ENCODE assay signal across 8 mouse cellular contexts in the genomic region with DNA sequence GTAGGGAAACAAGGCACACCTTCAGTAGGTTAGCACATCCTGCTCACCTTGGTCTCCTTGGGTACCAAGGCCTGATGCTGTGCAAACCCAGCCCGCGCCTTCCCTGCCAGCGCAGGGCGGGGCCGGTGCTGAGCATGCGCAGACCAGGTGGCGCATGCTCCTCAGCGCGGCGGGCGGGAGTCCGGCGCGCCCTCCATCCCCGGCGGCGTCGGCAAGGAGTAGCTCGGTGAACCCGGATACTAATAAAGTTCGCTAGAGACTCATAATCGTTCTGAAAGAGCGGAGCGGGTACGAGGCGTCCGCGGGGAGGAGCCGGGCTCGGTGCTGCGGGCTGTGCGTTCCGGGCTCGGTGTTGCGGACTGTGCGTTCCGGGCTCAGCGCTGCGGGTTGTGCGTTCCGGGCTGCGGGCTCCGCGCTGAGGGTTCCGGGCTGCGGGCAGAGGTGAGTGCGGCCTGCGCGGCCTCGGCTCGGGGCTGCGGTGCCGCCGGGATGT. TPM values are rescaled to one million over a fixed set of nuclear protein-coding genes. Genes with fewer than 3 reads are reported as not detected.
DNase-seq lines count a peak whose midpoint lies in the region; ATAC-seq and TF ChIP-seq lines count a peak whose summit lies in the region.

Rab23 (plus strand) TSS at position 155 of the 493 bp plus-strand sequence.

- H3K27ac ChIP-seq in MEL (ENCODE audit: control insufficient read depth, low read depth, low read length) = peak within 1 kb of the TSS; percentile 75
- peak within 1 kb of the TSS; percentile 96 for H3K27ac ChIP-seq in forebrain, embryonic 16.5 days (ENCODE audit: low read length)
- peak within 1 kb of the TSS; percentile 95 for H3K27ac ChIP-seq in neural tube, embryonic 15.5 days (replicated peaks)

- no peaks in the 10 kb centered on the region for H3K9me3 ChIP-seq in MEL (replicated peaks; ENCODE audit: insufficient read depth, low read length)
- no peaks in the 10 kb centered on the region for H3K9me3 ChIP-seq in forebrain, embryonic 16.5 days (ENCODE audit: control insufficient read depth, low read length)
- H3K9me3 ChIP-seq in neural tube, embryonic 15.5 days (replicated peaks) = no peaks in the 10 kb centered on the region

- TF ChIP-seq RAD21 in MEL (IDR thresholded peaks at IDR 0.05; ENCODE audit: low read depth, low read length) = no peak

- no peak for TF ChIP-seq EP300 in MEL (IDR thresholded peaks at IDR 0.05; ENCODE audit: low read depth in 1 of 2, low read length in 2 of 2)

- peaks cover 5 to 8% of the 10 kb centered on the region in 2 experiments; a peak in 3 of 4 replicates for H3K4me1 ChIP-seq in MEL (ENCODE audit: control insufficient read depth in 1 of 2, insufficient read depth in 2 of 2, low read length in 2 of 2)
- peaks cover 19% of the 10 kb centered on the region for H3K4me1 ChIP-seq in forebrain, embryonic 16.5 days (replicated peaks; ENCODE audit: control insufficient read depth, insufficient read depth, low read length)
- H3K4me1 ChIP-seq in neural tube, embryonic 15.5 days = peaks cover 16% of the 10 kb centered on the region

- peak within 1 kb of the TSS; percentile 60 to 81 for H3K4me3 ChIP-seq in MEL (ENCODE audit: control insufficient read depth in 1 of 2, insufficient read depth in 1 of 2, low read depth in 2 of 2, low read length in 2 of 2)
- H3K4me3 ChIP-seq in forebrain, embryonic 16.5 days (replicated peaks; ENCODE audit: low read length) = peak within 1 kb of the TSS; percentile 84
- H3K4me3 ChIP-seq in neural tube, embryonic 15.5 days (replicated peaks) = peak within 1 kb of the TSS; percentile 91

- peaks cover 9% of the 10 kb centered on the region for H3K79me2 ChIP-seq in MEL (ENCODE audit: control insufficient read depth, insufficient read depth, low read length, poor library complexity)

- peak; percentile 82 to 92 for TF ChIP-seq POLR2A in MEL (IDR thresholded peaks at IDR 0.05; ENCODE audit: control insufficient read depth in 1 of 2, insufficient read depth in 1 of 2, low read depth in 1 of 2, low read length in 2 of 2, poor library complexity in 1 of 2)

- WGBS in forebrain, embryonic 16.5 days = under 1% methylated on average over 51 of the region's 54 CpGs
- WGBS in neural tube, embryonic 15.5 days = under 1% methylated on average over 54 of the region's 54 CpGs

- TF ChIP-seq CTCF in MEL (IDR thresholded peaks at IDR 0.05 in 2 of 3, conservative IDR thresholded peaks at IDR 0.05 in 1 of 3; ENCODE audit: control insufficient read depth in 1 of 3, insufficient read depth in 1 of 3, low read depth in 2 of 3, low read length in 3 of 3, poor library complexity in 1 of 3, severe bottlenecking in 1 of 3) = no peak

- peak within 1 kb of the TSS; percentile 89 for H3K9ac ChIP-seq in MEL (ENCODE audit: control insufficient read depth, low read depth, low read length, poor library complexity, severe bottlenecking)
- H3K9ac ChIP-seq in forebrain, embryonic 16.5 days (replicated peaks; ENCODE audit: low read depth, low read length) = peak within 1 kb of the TSS; percentile 92
- H3K9ac ChIP-seq in neural tube, embryonic 15.5 days (replicated peaks) = peak within 1 kb of the TSS; percentile 96

- peak; percentile 97 for ATAC-seq in forebrain, embryonic 16.5 days
- ATAC-seq in neural tube, embryonic 15.5 days (ENCODE audit: low FRiP score) = peak; percentile 97

- peak; percentile 88 for DNase-seq in MEL (ENCODE audit: low read depth, low spot score)
- DNase-seq in cerebellum, adult 18-20 months = peak; percentile 84 to 93
- DNase-seq in heart, postnatal 36 days = peak; percentile 82 to 85
- peak; percentile 82 to 87 for DNase-seq in layer of hippocampus, adult 18-20 months (ENCODE audit: low spot score in 2 of 2)
- DNase-seq in lung, adult 18-20 months = peak; percentile 75 to 79
- peak; percentile 85 for DNase-seq in testis, postnatal 10 days (ENCODE audit: low spot score)

- peak within 1 kb of the TSS; percentile 66 for H3K4me2 ChIP-seq in forebrain, embryonic 16.5 days (ENCODE audit: low read length)
- H3K4me2 ChIP-seq in neural tube, embryonic 15.5 days = peak within 1 kb of the TSS; percentile 57

- intact Hi-C loops in heart, postnatal 36 days (cut with DNase I) = loop anchor here (2.0 kb wide), 1 partner anchor 47 kb away; no protein-coding TSS in a partner anchor

- H3K27me3 ChIP-seq in MEL (ENCODE audit: control insufficient read depth in 1 of 2, insufficient read depth in 2 of 2, low read length in 2 of 2) = peaks cover 0 to 1% of the 10 kb centered on the region in 2 experiments; a peak in 1 of 4 replicates
- no peaks in the 10 kb centered on the region for H3K27me3 ChIP-seq in forebrain, embryonic 16.5 days (replicated peaks; ENCODE audit: control insufficient read depth, insufficient read depth, low read length)
- H3K27me3 ChIP-seq in neural tube, embryonic 15.5 days (replicated peaks) = no peaks in the 10 kb centered on the region

- peaks cover 2 to 6% of the 10 kb centered on the region in 2 experiments for H3K36me3 ChIP-seq in MEL (ENCODE audit: control insufficient read depth in 1 of 2, insufficient read depth in 2 of 2, low read length in 2 of 2)
- H3K36me3 ChIP-seq in forebrain, embryonic 16.5 days (ENCODE audit: control insufficient read depth, insufficient read depth) = peaks cover 16% of the 10 kb centered on the region
- peaks cover 16% of the 10 kb centered on the region for H3K36me3 ChIP-seq in neural tube, embryonic 15.5 days

TF ChIP-seq in MEL, 35 proteins besides CTCF, POLR2A, EP300 and RAD21 (continues in another document):
- TF ChIP-seq SMC3 (IDR thresholded peaks at IDR 0.05; ENCODE audit: low read depth, low read length) (no peak), UBTF (IDR thresholded peaks at IDR 0.05; ENCODE audit: borderline replicate concordance, insufficient read depth, low read depth, low read length) (peak; percentile 92; the same call in 1 of the 2 replicates), NRF1 (IDR thresholded peaks at IDR 0.05; ENCODE audit: insufficient read depth, low read depth, low read length, poor library complexity, severe bottlenecking) (peak; percentile 92), RCOR1 (IDR thresholded peaks at IDR 0.05; ENCODE audit: low read depth, low read length) (no peak), MYB (IDR thresholded peaks at IDR 0.05; ENCODE audit: low read depth, low read length) (no peak), MEF2A (IDR thresholded peaks at IDR 0.05; ENCODE audit: extremely low read depth, insufficient replicate concordance, low read depth, low read length, poor library complexity, severe bottlenecking) (no peak), KAT2A (conservative IDR thresholded peaks at IDR 0.05; ENCODE audit: low read depth, low read length) (no peak), ETS1 (IDR thresholded peaks at IDR 0.05; ENCODE audit: low read depth, low read length) (no peak), HCFC1 (IDR thresholded peaks at IDR 0.05; ENCODE audit: low read depth, low read length) (peak; percentile 75), CHD2 (IDR thresholded peaks at IDR 0.05; ENCODE audit: low read length) (no peak), ZNF384 (IDR thresholded peaks at IDR 0.05; ENCODE audit: low read depth, low read length) (no peak), POLR2AphosphoS5 (IDR thresholded peaks at IDR 0.05; ENCODE audit: borderline replicate concordance, low read depth, low read length) (no peak), TCF12 (IDR thresholded peaks at IDR 0.05; ENCODE audit: low read depth, low read length) (no peak), MYC (IDR thresholded peaks at IDR 0.05; ENCODE audit: low read depth, low read length) (no peak), MAX (IDR thresholded peaks at IDR 0.05; ENCODE audit: low read length) (no peak; the same call in 1 of the 2 replicates), ZMIZ1 (IDR thresholded peaks at IDR 0.05; ENCODE audit: low read depth, low read length) (peak; percentile 52; the same call in 1 of the 2 replicates), TAL1 (IDR thresholded peaks at IDR 0.05; ENCODE audit: low read length) (no peak), MAFK (IDR thresholded peaks at IDR 0.05; ENCODE audit: borderline replicate concordance, low read depth, low read length) (no peak), POLR2AphosphoS2 (IDR thresholded peaks at IDR 0.05; ENCODE audit: low read length) (no peak; the same call in 1 of the 2 replicates), GABPA (IDR thresholded peaks at IDR 0.05; ENCODE audit: low read depth, low read length) (no peak), ELF1 (IDR thresholded peaks at IDR 0.05; ENCODE audit: low read depth, low read length) (0 out of 2 replicates have a peak, but pooled peaks have one; percentile 14), SIN3A (IDR thresholded peaks at IDR 0.05; ENCODE audit: low read length) (no peak), TBP (IDR thresholded peaks at IDR 0.05; ENCODE audit: low read depth, low read length) (0 out of 2 replicates have a peak, but pooled peaks have one; percentile 27), ZC3H11A (IDR thresholded peaks at IDR 0.05; ENCODE audit: low read depth, low read length) (no peak), ZKSCAN1 (IDR thresholded peaks at IDR 0.05; ENCODE audit: low read depth, low read length) (no peak), MAZ (IDR thresholded peaks at IDR 0.05; ENCODE audit: low read depth, low read length) (no peak), CHD1 (IDR thresholded peaks at IDR 0.05; ENCODE audit: low read depth, low read length) (no peak), USF1 (IDR thresholded peaks at IDR 0.05; ENCODE audit: low read depth, low read length) (no peak), NELFE (IDR thresholded peaks at IDR 0.05; ENCODE audit: low read depth, low read length) (peak; percentile 75), BHLHE40 (IDR thresholded peaks at IDR 0.05; ENCODE audit: borderline replicate concordance, low read depth, low read length) (no peak), JUND (IDR thresholded peaks at IDR 0.05; ENCODE audit: low read depth, low read length) (no peak), GATA1 (IDR thresholded peaks at IDR 0.05; ENCODE audit: low read depth, low read length) (no peak), USF2 (IDR thresholded peaks at IDR 0.05; ENCODE audit: borderline replicate concordance in 1 of 2, insufficient read depth in 1 of 2, low read depth in 1 of 2, low read length in 2 of 2) (no peak), MXI1 (IDR thresholded peaks at IDR 0.05; ENCODE audit: low read depth, low read length) (peak; percentile 33; the same call in 1 of the 2 replicates)

RNA-seq across cellular contexts. Expression of gene Rab23, which starts in this region (rescaled TPM):
- total RNA-seq in MEL (2012; rRNA removed) = 3.2 and 4.0 TPM in 2 replicates
- 1 to 10 TPM in 1 of 2 experiments, not detected in 1; 9.9 TPM for polyA plus RNA-seq in MEL (2012; ENCODE audit: insufficient read depth in 1 of 2, insufficient read length in 2 of 2, low read depth in 1 of 2, low replicate concordance in 2 of 2, missing spikeins in 1 of 2)
- polyA plus RNA-seq in forebrain, embryonic 16.5 days (2015; fragmentation: Nextera tagmentation; extraction: Ambion mirVana) = 38.0 and 40.0 TPM in 2 replicates
- total RNA-seq in heart, postnatal 36 days (2021) = 1 to 10 TPM; 6.2 to 6.3 TPM
- 10 to 100 TPM; 29.6 to 31.3 TPM for total RNA-seq in layer of hippocampus, adult 18-20 months (2021)
- 31.1 and 32.4 TPM in 2 replicates for polyA plus RNA-seq in neural tube, embryonic 15.5 days (2015; fragmentation: Nextera tagmentation; extraction: Ambion mirVana)

Comparison
In these comparisons a context has a peak if more than half of its experiments do, and no peak if none do; other contexts are left out.
1. Peak in every context shown above with its lines: DNase-seq, ATAC-seq, H3K4me3 ChIP-seq and H3K27ac ChIP-seq.